Mouse (Mus musculus): ENCODE results near the gene Kdm8.
A peak's percentile ranks its signal among the peaks of the same experiment; 100 is the strongest.
"Not testable (repeated sequence)": the region's sequence is repeated elsewhere in the genome, so short reads cannot be mapped to it uniquely, and the experiment has no call there.

Kdm8 gene

GRCm38 (mm10) chr7:125444464-125445401 lies at the start of gene Kdm8:
TSS of gene Kdm8 (plus strand) at chr7:125444676.
- peak; percentile 98 for DNase-seq (ENCODE audit: low read depth)

- DNase-seq (ENCODE audit: low read depth) = no peak
Measured at GRCm38 (mm10) chr7:125398116-125398515, 46.4 kb upstream of the Kdm8 start.

GRCm38 (mm10) chr7:125398687-125399086 lies 45.8 kb upstream of the Kdm8 start:
- DNase-seq (ENCODE audit: low read depth) = no peak

- no peak for DNase-seq (ENCODE audit: low read depth)
Measured at GRCm38 (mm10) chr7:125407136-125407535, 37.3 kb upstream of the Kdm8 start.

- DNase-seq (ENCODE audit: low read depth) = no peak
Measured at GRCm38 (mm10) chr7:125415087-125415486, 29.4 kb upstream of the Kdm8 start.

- DNase-seq (ENCODE audit: low read depth) = no peak
Measured at GRCm38 (mm10) chr7:125415776-125416175, 28.7 kb upstream of the Kdm8 start.

- no peak for DNase-seq (ENCODE audit: low read depth)
Measured at GRCm38 (mm10) chr7:125416762-125417161, 27.7 kb upstream of the Kdm8 start.

- DNase-seq (ENCODE audit: low read depth) = peak; percentile 22
Measured at GRCm38 (mm10) chr7:125418413-125418812, 26.1 kb upstream of the Kdm8 start.

GRCm38 (mm10) chr7:125420190-125420589 lies 24.3 kb upstream of the Kdm8 start:
- peak; percentile 85 for DNase-seq (ENCODE audit: low read depth)

- no peak for DNase-seq (ENCODE audit: low read depth)
Measured at GRCm38 (mm10) chr7:125421911-125422310, 22.6 kb upstream of the Kdm8 start.

GRCm38 (mm10) chr7:125423056-125423455 lies 21.4 kb upstream of the Kdm8 start:
- DNase-seq (ENCODE audit: low read depth) = peak; percentile 67

GRCm38 (mm10) chr7:125427492-125428090 lies 16.9 kb upstream of the Kdm8 start:
- DNase-seq (ENCODE audit: low read depth) = no peak

- DNase-seq (ENCODE audit: low read depth) = no peak
Measured at GRCm38 (mm10) chr7:125428381-125428780, 16.1 kb upstream of the Kdm8 start.

GRCm38 (mm10) chr7:125428816-125429500 lies 15.5 kb upstream of the Kdm8 start:
- not testable (repeated sequence) for DNase-seq (ENCODE audit: low read depth)

GRCm38 (mm10) chr7:125430170-125430842 lies 14.2 kb upstream of the Kdm8 start:
- DNase-seq (ENCODE audit: low read depth) = no peak

- no peak for DNase-seq (ENCODE audit: low read depth)
Measured at GRCm38 (mm10) chr7:125433874-125434273, 10.6 kb upstream of the Kdm8 start.

GRCm38 (mm10) chr7:125434666-125435290 lies 9.7 kb upstream of the Kdm8 start:
- no peak for DNase-seq (ENCODE audit: low read depth)

- DNase-seq (ENCODE audit: low read depth) = no peak
Measured at GRCm38 (mm10) chr7:125442323-125442722, 2.2 kb upstream of the Kdm8 start.

GRCm38 (mm10) chr7:125444076-125444463 lies 406 bp upstream of the Kdm8 start:
- DNase-seq (ENCODE audit: low read depth) = no peak

GRCm38 (mm10) chr7:125450678-125451077 lies 6.2 kb downstream of the Kdm8 start:
- no peak for DNase-seq (ENCODE audit: low read depth)

- no peak for DNase-seq (ENCODE audit: low read depth)
Measured at GRCm38 (mm10) chr7:125451078-125451477, 6.6 kb downstream of the Kdm8 start.

GRCm38 (mm10) chr7:125453671-125454070 lies 9.2 kb downstream of the Kdm8 start:
- DNase-seq (ENCODE audit: low read depth) = no peak
